Mouse (Mus musculus): ENCODE data around the gene Cbr2. TPM values are rescaled to one million over a fixed set of nuclear protein-coding genes. Genes with fewer than 3 reads are reported as not detected.

Gene Cbr2
- total and polyA plus RNA-seq, 3 experiments, result not detected

GRCm38 (mm10) chr11:120727169-120727527 is 4.8 kb downstream of the Cbr2 start, which contains the start of gene Dcxr:
Gene Dcxr (minus strand): TSS chr11:120727281.
- peaks cover 45% of the 10 kb centered on the region for H3K27me3 ChIP-seq (ENCODE audit: insufficient read depth, low read length)
- peak; percentile 99 for ATAC-seq (ENCODE audit: extremely low read depth, insufficient number of reproducible peaks, low FRiP score, poor library complexity, severe bottlenecking)

GRCm38 (mm10) chr11:120726243-120727168 is 5.4 kb downstream of the Cbr2 start:
- peak overlapping the region; percentile 74 for H3K4me3 ChIP-seq (ENCODE audit: low read depth, low read length)
- H3K36me3 ChIP-seq (replicated peaks), result peaks cover 26% of the 10 kb centered on the region
- peaks cover 31% of the 10 kb centered on the region for H3K4me1 ChIP-seq (ENCODE audit: insufficient read depth, low read depth, low read length)
- TF ChIP-seq POLR2AphosphoS5 (IDR thresholded peaks at IDR 0.05; ENCODE audit: insufficient replicate concordance, low read depth, low read length), result no peak
- TF ChIP-seq GATA2 (IDR thresholded peaks at IDR 0.05; ENCODE audit: borderline replicate concordance, low read depth, low read length), result no peak
- peaks cover 2% of the 10 kb centered on the region; the same call in 1 of the 2 replicates for H3K9me3 ChIP-seq (replicated peaks)
- peaks cover 45% of the 10 kb centered on the region for H3K27me3 ChIP-seq (ENCODE audit: insufficient read depth, low read length)
- DNase-seq (ENCODE audit: low spot score) (no peak), ATAC-seq (ENCODE audit: extremely low read depth, insufficient number of reproducible peaks, low FRiP score, poor library complexity, severe bottlenecking) (no peak)

More at GRCm38 (mm10) chr11:120727169-120727527, 4.8 kb downstream of the Cbr2 start, which contains the start of gene Dcxr:
- peak; percentile 99 for DNase-seq (ENCODE audit: low spot score)
- H3K4me3 ChIP-seq (ENCODE audit: low read depth, low read length), result peak within 1 kb of the TSS; percentile 74
- H3K4me1 ChIP-seq (ENCODE audit: insufficient read depth, low read depth, low read length), result peaks cover 25% of the 10 kb centered on the region
- H3K36me3 ChIP-seq (replicated peaks), result peaks cover 26% of the 10 kb centered on the region
- TF ChIP-seq GATA1 (IDR thresholded peaks at IDR 0.05; ENCODE audit: borderline replicate concordance, low read length), result no peak
- no peak for TF ChIP-seq CTCF (IDR thresholded peaks at IDR 0.05; ENCODE audit: low read depth, low read length)
- no peak for TF ChIP-seq TAL1 (conservative IDR thresholded peaks at IDR 0.05; ENCODE audit: low read depth, low read length)
- TF ChIP-seq GATA2 (IDR thresholded peaks at IDR 0.05; ENCODE audit: borderline replicate concordance, low read depth, low read length), result no peak
- peaks cover 3% of the 10 kb centered on the region; the same call in 1 of the 2 replicates for H3K9me3 ChIP-seq (replicated peaks)

GRCm38 (mm10) chr11:120723509-120723908 is 8.4 kb downstream of the Cbr2 start:
- Histone ChIP-seq H3K9me3 (replicated peaks) (no peaks in the 10 kb centered on the region), H3K4me1 (ENCODE audit: insufficient read depth, low read depth, low read length) (peaks cover 36% of the 10 kb centered on the region), H3K36me3 (replicated peaks) (peaks cover 53% of the 10 kb centered on the region), H3K27me3 (ENCODE audit: insufficient read depth, low read length) (peaks cover 29% of the 10 kb centered on the region), H3K4me3 (ENCODE audit: low read depth, low read length) (no peak overlapping the region)
- no peak for ATAC-seq (ENCODE audit: extremely low read depth, insufficient number of reproducible peaks, low FRiP score, poor library complexity, severe bottlenecking)
- DNase-seq (ENCODE audit: low spot score), result no peak
- no peak for TF ChIP-seq GATA1 (IDR thresholded peaks at IDR 0.05; ENCODE audit: borderline replicate concordance, low read length)
- no peak for TF ChIP-seq TAL1 (conservative IDR thresholded peaks at IDR 0.05; ENCODE audit: low read depth, low read length)
- no peak for TF ChIP-seq GATA2 (IDR thresholded peaks at IDR 0.05; ENCODE audit: borderline replicate concordance, low read depth, low read length)
- TF ChIP-seq POLR2AphosphoS5 (IDR thresholded peaks at IDR 0.05; ENCODE audit: insufficient replicate concordance, low read depth, low read length), result no peak
- TF ChIP-seq CTCF (IDR thresholded peaks at IDR 0.05; ENCODE audit: low read depth, low read length), result no peak

- Histone ChIP-seq H3K36me3 (replicated peaks) (peaks cover 60% of the 10 kb centered on the region), H3K27me3 (ENCODE audit: insufficient read depth, low read length) (peaks cover 27% of the 10 kb centered on the region), H3K4me1 (ENCODE audit: insufficient read depth, low read depth, low read length) (peaks cover 36% of the 10 kb centered on the region), H3K4me3 (ENCODE audit: low read depth, low read length) (no peak overlapping the region), H3K9me3 (replicated peaks) (no peaks in the 10 kb centered on the region)
- no peak for DNase-seq (ENCODE audit: low spot score)
- TF ChIP-seq GATA1 (IDR thresholded peaks at IDR 0.05; ENCODE audit: borderline replicate concordance, low read length) (no peak), TAL1 (conservative IDR thresholded peaks at IDR 0.05; ENCODE audit: low read depth, low read length) (no peak), GATA2 (IDR thresholded peaks at IDR 0.05; ENCODE audit: borderline replicate concordance, low read depth, low read length) (no peak), CTCF (IDR thresholded peaks at IDR 0.05; ENCODE audit: low read depth, low read length) (no peak)
- no peak for ATAC-seq (ENCODE audit: extremely low read depth, insufficient number of reproducible peaks, low FRiP score, poor library complexity, severe bottlenecking)
These were observed 9.0 kb downstream of the Cbr2 start for GRCm38 (mm10) chr11:120722761-120723382.

GRCm38 (mm10) chr11:120722067-120722630 is 9.8 kb downstream of the Cbr2 start:
- H3K4me1 ChIP-seq (ENCODE audit: insufficient read depth, low read depth, low read length), result peaks cover 35% of the 10 kb centered on the region
- H3K36me3 ChIP-seq (replicated peaks), result peaks cover 67% of the 10 kb centered on the region
- no peak for DNase-seq (ENCODE audit: low spot score)
- no peaks in the 10 kb centered on the region for H3K9me3 ChIP-seq (replicated peaks)
- peak overlapping the region; percentile 65; the same call in 1 of the 2 replicates for H3K4me3 ChIP-seq (ENCODE audit: low read depth, low read length)
- peaks cover 27% of the 10 kb centered on the region for H3K27me3 ChIP-seq (ENCODE audit: insufficient read depth, low read length)
- no peak for ATAC-seq (ENCODE audit: extremely low read depth, insufficient number of reproducible peaks, low FRiP score, poor library complexity, severe bottlenecking)
- TF ChIP-seq TAL1 (conservative IDR thresholded peaks at IDR 0.05; ENCODE audit: low read depth, low read length) (no peak), POLR2AphosphoS5 (IDR thresholded peaks at IDR 0.05; ENCODE audit: insufficient replicate concordance, low read depth, low read length) (no peak), GATA1 (IDR thresholded peaks at IDR 0.05; ENCODE audit: borderline replicate concordance, low read length) (no peak), CTCF (IDR thresholded peaks at IDR 0.05; ENCODE audit: low read depth, low read length) (no peak), GATA2 (IDR thresholded peaks at IDR 0.05; ENCODE audit: borderline replicate concordance, low read depth, low read length) (no peak)

All from G1E (cell line).